ENCODE assay signal across 1 mouse cellular context in genomic region chr16:45666136-45666535, GRCm38 (mm10).
TF ChIP-seq lines count a peak whose summit lies in the region.

No protein-coding gene starts in this region.

TF ChIP-seq in MEL, 35 proteins besides CTCF, POLR2A, EP300 and RAD21 (continued from another document):
- peak; percentile 75 for TF ChIP-seq TCF12 (IDR thresholded peaks at IDR 0.05; ENCODE audit: low read depth, low read length)
- TF ChIP-seq SMC3 (IDR thresholded peaks at IDR 0.05; ENCODE audit: low read depth, low read length), result no peak
- TF ChIP-seq ZKSCAN1 (IDR thresholded peaks at IDR 0.05; ENCODE audit: low read depth, low read length), result no peak
- no peak for TF ChIP-seq MXI1 (IDR thresholded peaks at IDR 0.05; ENCODE audit: low read depth, low read length)
- TF ChIP-seq USF1 (IDR thresholded peaks at IDR 0.05; ENCODE audit: low read depth, low read length), result no peak
- TF ChIP-seq MEF2A (IDR thresholded peaks at IDR 0.05; ENCODE audit: extremely low read depth, insufficient replicate concordance, low read depth, low read length, poor library complexity, severe bottlenecking), result no peak
- no peak for TF ChIP-seq ZNF384 (IDR thresholded peaks at IDR 0.05; ENCODE audit: low read depth, low read length)
- no peak for TF ChIP-seq UBTF (IDR thresholded peaks at IDR 0.05; ENCODE audit: borderline replicate concordance, insufficient read depth, low read depth, low read length)
- no peak for TF ChIP-seq TBP (IDR thresholded peaks at IDR 0.05; ENCODE audit: low read depth, low read length)
- no peak for TF ChIP-seq MAFK (IDR thresholded peaks at IDR 0.05; ENCODE audit: borderline replicate concordance, low read depth, low read length)
- TF ChIP-seq ETS1 (IDR thresholded peaks at IDR 0.05; ENCODE audit: low read depth, low read length), result no peak
- no peak for TF ChIP-seq KAT2A (conservative IDR thresholded peaks at IDR 0.05; ENCODE audit: low read depth, low read length)
- TF ChIP-seq HCFC1 (IDR thresholded peaks at IDR 0.05; ENCODE audit: low read depth, low read length), result no peak
TF ChIP-seq in MEL: peak in this region for 5.
